Mouse (Mus musculus) forebrain, embryonic 14.5 days (tissue): ENCODE data around the gene Zfp820. TPM values are rescaled to one million over a fixed set of nuclear protein-coding genes. Genes with fewer than 3 reads are reported as not detected.
A peak's percentile ranks its signal among the peaks of the same experiment; 100 is the strongest.
"Not testable (repeated sequence)": the region's sequence is repeated elsewhere in the genome, so short reads cannot be mapped to it uniquely, and the experiment has no call there.

ENCODE experiments used
- ATAC-seq: fragments of 200-750 bp; cut with Nextera tagmentation; 2 replicates; pipeline ENCODE4 v1.8.0; 2017; ENCODE audit warnings: mild to moderate bottlenecking, moderate library complexity
- DNase-seq: peaks from one replicate; pipeline ENCODE4 v3.0.0-alpha.2; 2015; ENCODE audit warnings: low spot score
- H3K27ac ChIP-seq: fragments of 300-500 bp; sonication (generic); 2 replicates; pipeline ENCODE4 v1.5.1; 2014; ENCODE audit warnings: low read depth, mild to moderate bottlenecking, control low read depth, low read length, moderate library complexity
- H3K27me3 ChIP-seq: fragments of 300-500 bp; sonication (generic); replicated peaks from 2 replicates; pipeline ENCODE4 v1.6.1; 2014; ENCODE audit warnings: low read length, control low read depth, mixed read lengths; ENCODE audit not compliant: control insufficient read depth, insufficient read depth
- H3K36me3 ChIP-seq: fragments of 300-500 bp; sonication (generic); 2 replicates; pipeline ENCODE4 v1.6.1; 2014; ENCODE audit warnings: low read length, control low read depth; ENCODE audit not compliant: control insufficient read depth, insufficient read depth
- H3K4me1 ChIP-seq: fragments of 300-500 bp; sonication (generic); 2 replicates; pipeline ENCODE4 v1.6.1; 2014; ENCODE audit warnings: antibody characterized with exemption, low read length, control low read depth; ENCODE audit not compliant: control insufficient read depth, insufficient read depth
- H3K4me2 ChIP-seq: fragments of 300-500 bp; sonication (generic); 2 replicates; pipeline ENCODE4 v1.6.1; 2014; ENCODE audit warnings: mild to moderate bottlenecking, control low read depth, low read length
- H3K4me3 ChIP-seq: fragments of 300-500 bp; sonication (generic); 2 replicates; pipeline ENCODE4 v1.5.1; 2014; ENCODE audit warnings: low read depth, low read length, control low read depth
- H3K9ac ChIP-seq: fragments of 300-500 bp; sonication (generic); 2 replicates; pipeline ENCODE4 v1.6.1; 2014; ENCODE audit warnings: mild to moderate bottlenecking, low read length, control low read depth, moderate library complexity
- H3K9me3 ChIP-seq: fragments of 300-500 bp; sonication (generic); replicated peaks from 2 replicates; pipeline ENCODE4 v1.6.1; 2016; ENCODE audit warnings: low read length, control low read depth, mixed read lengths; ENCODE audit not compliant: control insufficient read depth
- WGBS: fragments of 180-500 bp; shearing (Covaris S2); extraction: QIAGEN DNeasy Blood & Tissue Kit; methylation state at CpG from one replicate; pipeline ENCODE4 v1.1.7; 2014; 5-methylcytosine and 5-hydroxymethylcytosine counted together
- polyA plus RNA-seq: library from polyadenylated mRNA; unstranded; fragments of >200 nt; fragmentation: Nextera tagmentation; extraction: Ambion mirVana; gene quantifications from 2 replicates; pipeline ENCODE4 v1.2.1, GENCODE M21; 2014

Gene Zfp820
- polyA plus RNA-seq: 3.8 and 4.0 TPM in 2 replicates

DNA sequence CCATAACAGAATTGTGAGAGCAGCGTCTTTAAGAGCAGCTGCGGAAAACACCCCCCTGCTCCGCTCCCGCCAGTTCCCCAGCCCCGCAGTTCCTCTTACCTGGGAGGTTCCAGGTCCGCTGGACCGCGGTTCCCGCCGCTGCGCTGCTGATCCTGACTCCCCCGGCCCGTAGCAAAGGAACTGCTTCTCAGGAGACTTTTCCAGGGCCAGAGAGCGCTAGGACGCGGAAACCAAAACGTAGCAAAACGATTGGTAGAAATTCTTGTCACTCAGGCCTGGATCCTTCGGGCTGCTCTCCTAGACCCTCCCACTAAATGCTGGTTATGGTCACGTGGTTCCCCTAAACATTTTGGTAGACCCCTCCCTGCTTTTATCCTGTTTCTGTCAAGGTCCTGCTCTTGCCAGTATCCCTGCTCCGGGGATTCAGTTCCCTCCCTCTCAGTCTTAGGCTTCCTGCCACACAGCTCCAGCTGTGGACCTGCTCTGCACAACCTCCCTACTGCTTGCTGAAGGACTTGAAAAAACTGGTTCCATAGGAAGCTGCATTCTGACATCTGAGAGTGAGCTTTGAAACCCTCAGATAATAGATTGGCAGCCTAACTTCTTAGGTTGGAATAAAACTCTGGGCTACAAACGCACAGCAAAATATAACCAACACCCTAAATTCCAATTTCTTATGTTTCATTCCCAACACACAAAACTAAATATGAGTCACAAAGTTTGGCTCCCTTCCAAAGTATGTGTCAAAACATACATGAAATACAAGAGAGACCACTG, at the start of gene Zfp820:
Gene Zfp820 (minus strand): TSS at position 228 of the 777 bp plus-strand sequence.
- WGBS: 3% methylated on average over 22 of the region's 22 CpGs
- DNase-seq: peak; percentile 94
- Histone ChIP-seq H3K27me3 (no peaks in the 10 kb centered on the region), H3K36me3 (no peaks in the 10 kb centered on the region), H3K27ac (no peak within 1 kb of the TSS), H3K9me3 (no peaks in the 10 kb centered on the region), H3K4me3 (peak within 1 kb of the TSS; percentile 57), H3K4me1 (no peaks in the 10 kb centered on the region), H3K9ac (peak within 1 kb of the TSS; percentile 74), H3K4me2 (peak within 1 kb of the TSS; percentile 62)
- ATAC-seq: peak; percentile 99

GRCm38 (mm10) chr17:21871256-21871655, 25.7 kb upstream of the Zfp820 start:
- no peak for ATAC-seq
- WGBS: 93% methylated on average over 1 of the region's 1 CpGs
- Histone ChIP-seq H3K27me3 (no peaks in the 10 kb centered on the region), H3K4me1 (no peaks in the 10 kb centered on the region), H3K27ac (no peak overlapping the region), H3K4me2 (no peak overlapping the region), H3K9me3 (peaks cover 3% of the 10 kb centered on the region; the same call in 1 of the 2 replicates), H3K9ac (no peak overlapping the region), H3K4me3 (no peak overlapping the region), H3K36me3 (no peaks in the 10 kb centered on the region)
- DNase-seq: no peak

DNA sequence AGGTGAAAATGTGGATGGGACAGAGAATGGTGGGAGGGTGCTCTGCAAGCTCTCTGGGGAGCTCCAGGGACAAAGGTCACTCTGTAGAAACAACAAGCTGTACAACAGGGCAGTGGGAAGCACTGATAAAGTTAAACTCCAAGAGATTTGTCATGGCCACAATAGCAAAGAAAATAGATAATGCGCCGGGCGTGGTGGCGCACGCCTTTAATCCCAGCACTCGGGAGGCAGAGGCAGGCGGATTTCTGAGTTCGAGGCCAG, 680 bp upstream of the Zfp820 start:
- H3K36me3 ChIP-seq, H3K4me2 ChIP-seq, H3K4me3 ChIP-seq, H3K4me1 ChIP-seq, H3K27me3 ChIP-seq, DNase-seq, H3K9ac ChIP-seq, H3K9me3 ChIP-seq, H3K27ac ChIP-seq: not testable (repeated sequence)
- peak; percentile 40; the same call in 1 of the 2 replicates for ATAC-seq
- WGBS: 98% methylated on average over 7 of the region's 8 CpGs

DNA sequence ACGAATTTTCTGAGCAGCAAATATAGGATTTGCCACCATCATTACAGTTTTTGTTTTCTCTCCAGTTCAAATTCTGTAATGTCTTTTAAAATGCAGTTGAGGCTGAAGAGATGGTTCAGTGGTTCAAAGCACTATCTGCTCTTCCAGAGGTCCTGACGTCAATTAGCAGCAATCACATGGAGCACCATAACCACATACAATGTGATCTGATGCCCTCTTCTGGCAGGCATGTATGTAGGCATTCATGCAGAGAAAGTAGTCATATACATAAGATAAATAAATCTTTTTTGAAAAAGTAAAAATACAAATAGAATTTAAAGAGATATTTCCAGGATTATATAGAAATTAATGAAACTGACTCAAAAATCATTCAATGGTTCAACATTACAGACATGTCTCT, 7.1 kb downstream of the Zfp820 start:
- DNase-seq: no peak
- no peaks in the 10 kb centered on the region for H3K4me1 ChIP-seq
- no peak overlapping the region for H3K9ac ChIP-seq
- H3K27ac ChIP-seq: no peak overlapping the region
- no peaks in the 10 kb centered on the region for H3K27me3 ChIP-seq
- no peak overlapping the region for H3K4me3 ChIP-seq
- no peaks in the 10 kb centered on the region for H3K9me3 ChIP-seq
- 49% methylated on average over 2 of the region's 2 CpGs for WGBS
- no peak overlapping the region for H3K4me2 ChIP-seq
- H3K36me3 ChIP-seq: no peaks in the 10 kb centered on the region
- ATAC-seq: no peak

- not testable (repeated sequence) for H3K4me3 ChIP-seq, H3K27me3 ChIP-seq, ATAC-seq, H3K9me3 ChIP-seq, H3K36me3 ChIP-seq, H3K4me1 ChIP-seq, H3K27ac ChIP-seq, DNase-seq, H3K9ac ChIP-seq, H3K4me2 ChIP-seq
- 52% methylated on average over 18 of the region's 19 CpGs for WGBS
Observed at GRCm38 (mm10) chr17:21801373-21801772, 44.2 kb downstream of the Zfp820 start.

GRCm38 (mm10) chr17:21792256-21792655, 53.3 kb downstream of the Zfp820 start:
- no peak overlapping the region for H3K4me3 ChIP-seq
- ATAC-seq: no peak
- H3K9ac ChIP-seq: no peak overlapping the region
- no peaks in the 10 kb centered on the region for H3K36me3 ChIP-seq
- no peak overlapping the region for H3K27ac ChIP-seq
- no peaks in the 10 kb centered on the region for H3K27me3 ChIP-seq
- no peaks in the 10 kb centered on the region for H3K4me1 ChIP-seq
- 78% methylated on average over 4 of the region's 4 CpGs for WGBS
- peaks cover 2% of the 10 kb centered on the region; the same call in 1 of the 2 replicates for H3K9me3 ChIP-seq
- H3K4me2 ChIP-seq: no peak overlapping the region
- no peak for DNase-seq

GRCm38 (mm10) chr17:21770336-21770735, 75.2 kb downstream of the Zfp820 start:
- no peak overlapping the region for H3K9ac ChIP-seq
- no peak overlapping the region for H3K4me3 ChIP-seq
- H3K4me2 ChIP-seq: no peak overlapping the region
- no peak overlapping the region for H3K27ac ChIP-seq
- no peaks in the 10 kb centered on the region for H3K27me3 ChIP-seq
- no peak for DNase-seq
- no peak for ATAC-seq
- 82% methylated on average over 2 of the region's 2 CpGs for WGBS
- H3K9me3 ChIP-seq: no peaks in the 10 kb centered on the region
- H3K4me1 ChIP-seq: no peaks in the 10 kb centered on the region
- H3K36me3 ChIP-seq: no peaks in the 10 kb centered on the region

Other genes starting within 250 kb of the Zfp820 start
- 11.8 and 14.8 TPM in 2 replicates for gene Zfp983, start 195.1 kb downstream of the Zfp820 start, polyA plus RNA-seq
- gene Gm10226, start 153.9 kb downstream of the Zfp820 start, polyA plus RNA-seq: 22.1 and 23.7 TPM in 2 replicates
- gene Zfp760, start 138.0 kb downstream of the Zfp820 start, polyA plus RNA-seq: 19.9 and 21.8 TPM in 2 replicates
- 6.5 and 7.5 TPM in 2 replicates for gene Zfp229, start 115.0 kb downstream of the Zfp820 start, polyA plus RNA-seq
- gene Zfp995, start 64.2 kb upstream of the Zfp820 start, polyA plus RNA-seq: 14.0 and 14.1 TPM in 2 replicates
- gene Zfp942, start 116.7 kb upstream of the Zfp820 start, polyA plus RNA-seq: 21.4 and 28.3 TPM in 2 replicates
- gene Zfp943, start 116.8 kb upstream of the Zfp820 start, polyA plus RNA-seq: 20.7 and 26.7 TPM in 2 replicates